ENCODE assay signal across 19 mouse cellular contexts in the genomic region with DNA sequence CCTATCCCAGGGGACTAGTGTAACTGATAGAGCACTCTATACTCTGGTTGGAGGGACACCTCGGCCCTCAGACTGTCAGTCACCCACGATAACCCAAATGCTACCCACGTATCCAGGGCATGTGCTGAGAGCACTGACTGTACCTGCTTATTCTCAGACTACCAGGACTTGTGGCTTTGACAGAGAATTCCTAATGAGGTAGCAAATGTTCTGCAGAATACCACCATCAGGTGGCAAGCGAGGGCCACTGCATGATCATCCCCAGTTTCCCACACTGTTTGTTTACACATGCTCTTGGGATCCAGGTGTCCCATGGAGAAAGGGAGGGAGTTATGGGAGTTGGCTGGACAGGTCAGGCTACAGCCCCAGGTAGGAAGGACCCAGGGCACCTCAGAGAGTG.
A peak's percentile ranks its signal among the peaks of the same experiment; 100 is the strongest.
DNase-seq lines count a peak whose midpoint lies in the region; ATAC-seq and TF ChIP-seq lines count a peak whose summit lies in the region.
"Had no signal": no experiment of that assay in that cellular context is flagged by ENCODE, and none has a peak within 500 bp of the region (broad histone marks: within the 10 kb centered on the region; RNA-seq: fewer than 3 reads in every experiment).

No protein-coding gene starts in this region.

- no peak overlapping the region for H3K27ac ChIP-seq in kidney, adult 2 months (ENCODE audit: insufficient read depth, low read depth, low read length)
- H3K27ac ChIP-seq in midbrain, embryonic 14.5 days (replicated peaks; ENCODE audit: low read depth, low read length): no peak overlapping the region
- H3K27ac ChIP-seq in midbrain, embryonic 15.5 days: no peak overlapping the region
- H3K27ac ChIP-seq in stomach, postnatal 0 days (replicated peaks): no peak overlapping the region
- H3K27ac ChIP-seq: embryonic facial prominence, embryonic 15.5 days; forebrain, embryonic 13.5 days; liver, embryonic 12.5 days; macrophage; neural tube, embryonic 13.5 days had no signal

- no peaks in the 10 kb centered on the region for H3K27me3 ChIP-seq in kidney, adult 2 months (replicated peaks; ENCODE audit: control insufficient read depth, insufficient read depth, low read length)
- H3K27me3 ChIP-seq in midbrain, embryonic 14.5 days (ENCODE audit: control insufficient read depth, insufficient read depth, low read length): no peaks in the 10 kb centered on the region
- no peaks in the 10 kb centered on the region for H3K27me3 ChIP-seq in midbrain, embryonic 15.5 days (replicated peaks)
- H3K27me3 ChIP-seq in stomach, postnatal 0 days (ENCODE audit: control insufficient read depth, insufficient read depth, low read length): no peaks in the 10 kb centered on the region
- H3K27me3 ChIP-seq: embryonic facial prominence, embryonic 15.5 days; forebrain, embryonic 13.5 days; heart, embryonic 12.5 days; liver, embryonic 12.5 days; neural tube, embryonic 13.5 days had no signal

- TF ChIP-seq CTCF in kidney, adult 2 months (conservative IDR thresholded peaks at IDR 0.05; ENCODE audit: insufficient read depth, insufficient read length, low read depth, low read length): peak; percentile 54; the same call in 1 of the 2 replicates
- TF ChIP-seq CTCF in stomach, postnatal 0 days (IDR thresholded peaks at IDR 0.05; ENCODE audit: low read depth): peak; percentile 64

- H3K4me2 ChIP-seq in midbrain, embryonic 14.5 days (ENCODE audit: low read length): no peak overlapping the region
- no peak overlapping the region for H3K4me2 ChIP-seq in midbrain, embryonic 15.5 days
- H3K4me2 ChIP-seq in stomach, postnatal 0 days (replicated peaks; ENCODE audit: low read depth): no peak overlapping the region
- H3K4me2 ChIP-seq: embryonic facial prominence, embryonic 15.5 days; forebrain, embryonic 13.5 days; heart, embryonic 12.5 days; liver, embryonic 12.5 days; neural tube, embryonic 13.5 days had no signal

- H3K4me1 ChIP-seq in kidney, adult 2 months (ENCODE audit: control insufficient read depth, insufficient read depth, low read length): no peaks in the 10 kb centered on the region
- peaks cover 12% of the 10 kb centered on the region for H3K4me1 ChIP-seq in midbrain, embryonic 14.5 days (ENCODE audit: control insufficient read depth, insufficient read depth, low read length)
- peaks cover 34% of the 10 kb centered on the region for H3K4me1 ChIP-seq in midbrain, embryonic 15.5 days
- H3K4me1 ChIP-seq in stomach, postnatal 0 days (replicated peaks; ENCODE audit: control insufficient read depth, insufficient read depth): no peaks in the 10 kb centered on the region
- H3K4me1 ChIP-seq: heart, embryonic 12.5 days; liver, embryonic 12.5 days had no signal

- TF ChIP-seq POLR2A in kidney, adult 2 months (IDR thresholded peaks at IDR 0.05; ENCODE audit: low read depth, low read length): no peak

- H3K4me3 ChIP-seq in kidney, adult 2 months (ENCODE audit: insufficient read depth, low read depth, low read length): no peak overlapping the region
- no peak overlapping the region for H3K4me3 ChIP-seq in midbrain, embryonic 14.5 days (replicated peaks; ENCODE audit: low read depth, low read length)
- no peak overlapping the region for H3K4me3 ChIP-seq in midbrain, embryonic 15.5 days
- no peak overlapping the region for H3K4me3 ChIP-seq in stomach, postnatal 0 days (ENCODE audit: low read depth, low read length)
- H3K4me3 ChIP-seq: embryonic facial prominence, embryonic 15.5 days; forebrain, embryonic 13.5 days; heart, embryonic 12.5 days; liver, embryonic 12.5 days; neural tube, embryonic 13.5 days had no signal

- H3K9me3 ChIP-seq in midbrain, embryonic 14.5 days (ENCODE audit: control insufficient read depth, low read length): no peaks in the 10 kb centered on the region
- H3K9me3 ChIP-seq in midbrain, embryonic 15.5 days: no peaks in the 10 kb centered on the region
- no peaks in the 10 kb centered on the region for H3K9me3 ChIP-seq in stomach, postnatal 0 days (ENCODE audit: control insufficient read depth, low read length)
- H3K9me3 ChIP-seq: embryonic facial prominence, embryonic 15.5 days; forebrain, embryonic 13.5 days; heart, embryonic 12.5 days; liver, embryonic 12.5 days; neural tube, embryonic 13.5 days had no signal

- peak; percentile 48 to 58 for DNase-seq in cerebellum, postnatal 14 days
- DNase-seq in cerebellum, adult 9-10 months: no peak
- peak; percentile 27 for DNase-seq in kidney, adult 2 months
- no peak for DNase-seq in kidney, postnatal 4 days
- peak; percentile 51 for DNase-seq in midbrain, embryonic 14.5 days
- no peak for DNase-seq in stomach, postnatal 0 days (ENCODE audit: low spot score)
- DNase-seq in T-cell, adult 2 months (ENCODE audit: low spot score): no peak
- DNase-seq: B cell, adult 2 months; gastrocnemius, postnatal 14 days; kidney, adult 18-20 months; spleen, adult 18-20 months; thymus, postnatal 4 days had no signal

- TF ChIP-seq EP300 in stomach, postnatal 0 days (optimal IDR thresholded peaks at IDR 0.05): no peak

- no peak overlapping the region for H3K9ac ChIP-seq in midbrain, embryonic 14.5 days (replicated peaks; ENCODE audit: low read length)
- no peak overlapping the region for H3K9ac ChIP-seq in midbrain, embryonic 15.5 days
- H3K9ac ChIP-seq in stomach, postnatal 0 days (ENCODE audit: low read length): no peak overlapping the region
- H3K9ac ChIP-seq: embryonic facial prominence, embryonic 15.5 days; forebrain, embryonic 13.5 days; heart, embryonic 12.5 days; liver, embryonic 12.5 days; neural tube, embryonic 13.5 days had no signal

- no peaks in the 10 kb centered on the region for H3K36me3 ChIP-seq in kidney, adult 2 months (ENCODE audit: control insufficient read depth, insufficient read depth, low read length)
- peaks cover 16% of the 10 kb centered on the region for H3K36me3 ChIP-seq in midbrain, embryonic 14.5 days (ENCODE audit: control insufficient read depth, insufficient read depth, low read length)
- H3K36me3 ChIP-seq in midbrain, embryonic 15.5 days (replicated peaks): 0 out of 2 replicates have a peak, but pooled peaks cover 6% of the 10 kb centered on the region
- no peaks in the 10 kb centered on the region; the same call in none of the 2 replicates for H3K36me3 ChIP-seq in stomach, postnatal 0 days (ENCODE audit: control insufficient read depth, insufficient read depth, low read length)
- H3K36me3 ChIP-seq: heart, embryonic 12.5 days; liver, embryonic 12.5 days had no signal

- WGBS in kidney, adult 2 months: 51% methylated on average over 4 of the region's 4 CpGs
- 77% methylated on average over 4 of the region's 4 CpGs for WGBS in midbrain, embryonic 14.5 days
- 73% methylated on average over 4 of the region's 4 CpGs for WGBS in midbrain, embryonic 15.5 days
- WGBS in stomach, postnatal 0 days: 58% methylated on average over 4 of the region's 4 CpGs

- ATAC-seq in midbrain, embryonic 14.5 days (ENCODE audit: low FRiP score, low TSS enrichment): no peak
- no peak for ATAC-seq in midbrain, embryonic 15.5 days (replicated peaks)
- ATAC-seq in stomach, postnatal 0 days (ENCODE audit: low FRiP score, low TSS enrichment): no peak
- ATAC-seq: forebrain, embryonic 13.5 days; liver, embryonic 12.5 days had no signal

Comparison
In these comparisons a context has a peak if more than half of its experiments do, and no peak if none do; other contexts are left out.
1. DNase-seq: peak in cerebellum, postnatal 14 days (2 of 2), kidney, adult 2 months (single experiment) and midbrain, embryonic 14.5 days (single experiment); none in cerebellum, adult 9-10 months (single experiment), kidney, postnatal 4 days (0 of 2), stomach, postnatal 0 days (single experiment) and T-cell, adult 2 months (single experiment).